Mouse (Mus musculus) layer of hippocampus, postnatal 25 days (tissue): ENCODE measurements around the gene Rbm48. TPM values are rescaled to one million over a fixed set of nuclear protein-coding genes. Genes with fewer than 3 reads are reported as not detected.

Experiments
- DNase-seq, 2 experiments: peaks; one replicate each; pipeline ENCODE4 v3.0.0; 2022; ENCODE audit warnings: mixed read lengths in 2 of 2, low spot score in 1 of 2; ENCODE audit errors: extremely low spot score in 1 of 2
- total RNA-seq, 2 experiments: library from RNA; stranded (reverse); gene quantifications; 2 replicates each; pipeline ENCODE4 v1.2.3; 2021

Rbm48 gene
- total RNA-seq, 2 experiments from 2014 or later, result 9.6 to 9.9 TPM

DNA sequence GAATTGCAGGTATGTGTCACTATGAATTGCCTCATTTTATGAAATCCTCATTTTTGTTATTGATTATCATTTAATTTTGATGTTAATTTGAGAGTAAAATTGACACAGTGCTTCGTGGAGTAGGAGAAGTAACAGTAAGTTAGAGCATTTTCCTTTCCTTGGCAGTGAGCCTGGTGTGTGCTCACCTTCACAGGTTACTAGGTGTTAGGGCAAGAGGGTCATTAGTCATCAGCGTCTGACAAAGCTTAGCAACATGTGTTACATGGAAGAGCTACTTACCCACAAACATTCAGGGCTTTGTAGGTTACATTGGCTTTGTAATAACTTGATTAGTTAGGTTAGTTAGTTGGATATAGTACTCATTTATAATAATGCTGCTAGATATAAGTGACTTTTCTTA, 42.2 kb downstream of the Rbm48 start:
- no peak for DNase-seq

DNA sequence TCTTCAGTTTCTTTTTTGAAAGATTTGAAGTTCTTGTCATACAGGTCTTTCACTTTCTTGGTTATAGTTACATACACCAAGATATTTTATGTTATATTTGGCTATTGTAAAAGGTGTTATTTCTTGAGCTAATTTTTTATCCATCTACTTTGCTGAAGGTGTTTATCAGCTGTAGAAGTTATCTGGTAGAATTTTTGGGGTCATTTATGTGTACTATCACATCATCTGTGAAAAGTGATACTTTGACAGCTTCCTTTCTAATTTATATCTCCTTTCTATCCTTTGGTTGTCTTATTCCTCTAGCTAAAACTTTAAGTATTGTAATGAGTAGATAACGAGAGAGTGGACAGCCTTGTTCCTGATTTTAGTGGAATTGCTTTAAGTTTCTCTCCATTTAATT, 44.9 kb downstream of the Rbm48 start:
- no peak for DNase-seq

DNA sequence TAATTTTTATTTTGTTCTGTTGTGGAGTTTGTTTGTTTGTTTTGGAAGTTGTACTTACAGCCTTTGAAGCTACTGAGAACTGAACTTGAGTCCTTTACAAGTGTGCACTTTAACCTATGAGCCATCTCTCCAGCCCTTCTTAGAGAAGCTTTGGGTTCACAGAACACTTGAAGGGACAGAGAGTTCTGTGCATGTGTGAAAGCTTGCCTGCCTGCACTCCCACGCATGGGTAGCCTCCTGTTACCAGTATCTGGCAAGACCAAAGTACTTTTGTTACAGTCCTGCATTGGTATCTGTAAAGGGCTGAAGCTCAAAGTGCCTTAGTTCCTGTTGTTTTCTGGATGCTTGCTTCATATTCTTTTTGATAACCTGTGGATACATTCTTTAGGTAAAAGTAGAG, 50.2 kb downstream of the Rbm48 start:
- no peak for DNase-seq

DNA sequence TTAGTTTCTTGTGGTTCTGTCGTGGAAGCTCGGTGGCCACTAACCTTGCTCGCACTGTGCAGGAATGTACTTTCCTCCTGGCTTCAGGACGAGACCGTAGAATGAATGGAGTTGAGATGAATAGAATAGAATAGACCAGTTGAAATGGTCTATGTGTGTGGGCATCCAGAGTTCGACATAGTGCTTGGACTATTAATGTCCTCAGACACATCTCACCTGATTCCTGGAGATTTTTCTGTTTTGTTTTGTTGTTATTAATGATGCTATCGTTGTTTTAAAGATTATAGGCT, 52.0 kb downstream of the Rbm48 start:
- no peak for DNase-seq

DNA sequence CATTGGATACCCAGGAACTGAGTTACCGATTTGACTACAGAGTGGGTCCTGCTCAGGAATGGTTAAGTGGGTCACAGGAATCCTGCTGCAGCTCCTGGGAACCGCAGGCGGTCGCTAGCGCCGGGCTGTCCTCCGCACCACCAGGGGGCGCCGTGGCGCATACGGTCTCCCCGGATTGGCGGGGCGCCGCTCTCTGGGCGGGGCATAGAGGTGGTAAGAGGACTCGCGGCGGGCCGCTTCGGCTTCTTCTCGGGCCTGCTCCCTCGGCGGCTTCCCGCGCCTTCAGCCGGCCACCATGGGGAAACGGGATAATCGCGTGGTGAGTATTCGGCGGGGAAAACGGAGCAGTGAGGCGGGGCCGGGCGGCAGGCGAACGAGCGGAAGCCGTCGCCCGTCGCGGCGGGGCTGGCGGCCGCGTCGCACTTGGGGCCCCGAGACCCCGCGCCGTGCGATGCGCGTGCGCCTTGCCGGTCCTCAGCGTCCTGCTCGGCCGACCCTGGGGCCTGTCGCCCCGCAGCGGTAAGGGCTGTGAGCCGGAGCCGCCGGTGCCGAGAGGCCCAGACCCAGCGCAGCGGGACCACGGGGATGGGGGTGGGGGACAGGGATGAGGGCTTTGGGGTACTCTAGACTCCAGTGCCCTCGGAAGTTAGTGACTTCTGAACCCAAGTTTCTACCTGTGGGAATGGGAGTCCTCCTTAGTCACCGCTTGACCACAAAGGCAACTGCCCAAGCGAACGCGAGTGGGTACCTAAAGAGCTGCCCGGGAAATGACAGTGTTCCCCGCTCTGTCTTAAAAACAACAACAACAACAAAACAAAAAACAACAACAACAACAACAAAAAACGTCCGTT, 52.5 kb downstream of the Rbm48 start, which contains the start of gene Fam133b:
Fam133b (plus strand) TSS at position 205 of the 851 bp plus-strand sequence.
- peak; percentile 99 to 100 for DNase-seq

DNA sequence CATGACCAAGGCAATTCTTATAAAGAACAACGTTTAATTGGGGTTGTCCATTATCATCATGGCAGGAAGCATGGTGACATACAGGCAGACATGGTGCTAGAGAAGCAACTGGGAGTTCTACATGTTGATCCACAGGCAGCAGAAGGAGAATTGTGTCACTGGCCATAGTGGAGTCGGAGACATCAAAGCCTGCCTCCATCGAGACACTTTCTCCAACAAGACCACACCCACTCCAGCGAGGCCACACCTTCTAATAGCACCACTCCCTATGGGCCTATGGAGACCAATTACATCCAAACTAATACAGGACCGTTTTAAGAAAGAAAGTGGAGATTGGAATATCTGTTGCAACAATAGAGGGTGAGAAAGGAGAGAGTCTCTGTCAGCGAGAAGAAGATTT, 54.5 kb downstream of the Rbm48 start:
- DNase-seq, result no peak

DNA sequence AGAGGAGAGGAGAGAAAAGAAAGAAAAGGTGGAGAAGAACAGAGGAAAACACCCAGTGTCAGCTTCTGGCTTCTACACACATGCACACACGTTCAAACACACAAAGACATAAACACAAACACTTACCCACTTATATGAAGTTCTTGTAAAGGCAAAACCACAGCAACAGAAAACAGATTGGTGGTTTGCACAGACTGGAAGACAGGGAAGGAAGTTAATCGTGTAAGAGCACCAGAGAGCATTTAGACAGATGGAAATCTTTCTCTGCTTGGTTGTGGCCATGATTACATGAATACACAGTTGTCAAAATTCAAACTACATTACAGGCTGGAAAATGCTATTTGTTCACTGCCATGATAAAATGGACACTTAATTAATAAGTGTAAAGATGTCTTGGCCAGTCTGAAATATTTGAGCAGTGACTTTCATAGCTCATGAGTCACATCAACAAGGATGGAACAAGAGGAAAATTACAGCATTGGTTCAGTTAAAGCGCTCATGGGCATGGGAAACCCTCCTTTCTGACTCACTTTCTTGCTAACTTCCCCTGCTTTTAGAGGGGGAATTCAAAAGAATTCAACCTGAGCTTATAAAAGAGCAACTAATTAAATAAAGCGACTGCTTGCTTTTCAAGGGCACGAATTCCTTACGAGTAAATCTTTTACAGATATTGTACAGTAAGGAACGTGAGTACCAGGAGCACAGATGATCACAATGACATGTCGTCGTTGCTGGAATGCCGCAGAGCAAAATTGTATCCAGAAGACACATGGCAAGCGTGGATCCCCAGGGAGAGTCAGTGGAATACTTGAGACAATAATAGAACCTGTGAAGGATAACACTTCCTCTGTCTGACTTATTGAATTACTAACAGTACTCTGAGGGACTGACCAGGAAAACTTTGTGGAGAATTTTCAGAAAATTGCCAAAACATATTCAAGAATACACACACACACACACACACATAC, 57.6 kb downstream of the Rbm48 start:
- no peak for DNase-seq

DNA sequence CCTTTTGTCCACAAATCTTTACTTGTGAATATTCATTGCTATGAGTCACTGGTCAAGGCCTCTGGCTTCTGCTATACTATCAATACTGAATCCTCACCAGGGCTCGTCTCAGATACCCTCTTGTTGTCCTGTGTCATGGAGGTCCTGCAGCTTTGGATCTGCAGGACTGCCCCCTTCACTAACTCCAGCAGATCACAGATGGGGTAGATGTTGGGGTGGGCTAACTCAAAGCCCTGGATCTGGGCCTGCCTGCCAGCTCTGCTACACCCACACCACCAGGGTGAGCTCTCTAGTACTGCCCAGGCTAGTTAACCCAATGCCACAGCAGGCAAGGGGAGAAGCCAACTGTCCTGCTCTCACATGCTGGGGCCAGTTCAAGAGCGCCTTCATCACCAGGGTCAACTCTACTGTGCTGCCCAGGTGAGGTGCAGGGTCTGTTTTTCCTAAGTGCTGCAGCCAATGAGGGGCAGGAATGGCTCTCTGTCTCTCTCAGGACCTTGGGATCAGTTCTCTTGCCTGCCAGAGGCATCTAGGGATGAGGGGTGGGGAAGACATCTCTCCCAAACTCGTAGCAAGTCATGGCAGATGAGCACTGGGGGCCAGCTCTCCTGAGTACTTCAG, 59.7 kb downstream of the Rbm48 start:
- no peak for DNase-seq

Other genes starting within 250 kb of the Rbm48 start
- 10 to 100 TPM; 37.5 to 46.2 TPM for gene Fam133b, start 52.8 kb downstream of the Rbm48 start, total RNA-seq
- 1 to 10 TPM; 2.5 to 7.3 TPM for gene 1700109H08Rik, start 25.0 kb downstream of the Rbm48 start, total RNA-seq
- gene Pex1, start 519 bp downstream of the Rbm48 start, total RNA-seq, result 10 to 100 TPM; 22.9 to 24.7 TPM
- gene Tmbim7, start 54.6 kb upstream of the Rbm48 start, total RNA-seq, result not detected
- 100 to 1,000 TPM; 103 to 112 TPM for gene Gatad1, start 60.6 kb upstream of the Rbm48 start, total RNA-seq
- 10 to 100 TPM; 82.0 to 92.3 TPM for gene Ankib1, start 206.3 kb upstream of the Rbm48 start, total RNA-seq
- gene Krit1, start 206.6 kb upstream of the Rbm48 start, total RNA-seq, result 10 to 100 TPM; 44.0 to 54.2 TPM
- under 1 TPM; 0.20 to 0.23 TPM for gene Lrrd1, start 248.6 kb upstream of the Rbm48 start, total RNA-seq